ENCODE assay signal across 11 mouse cellular contexts in the genomic region with DNA sequence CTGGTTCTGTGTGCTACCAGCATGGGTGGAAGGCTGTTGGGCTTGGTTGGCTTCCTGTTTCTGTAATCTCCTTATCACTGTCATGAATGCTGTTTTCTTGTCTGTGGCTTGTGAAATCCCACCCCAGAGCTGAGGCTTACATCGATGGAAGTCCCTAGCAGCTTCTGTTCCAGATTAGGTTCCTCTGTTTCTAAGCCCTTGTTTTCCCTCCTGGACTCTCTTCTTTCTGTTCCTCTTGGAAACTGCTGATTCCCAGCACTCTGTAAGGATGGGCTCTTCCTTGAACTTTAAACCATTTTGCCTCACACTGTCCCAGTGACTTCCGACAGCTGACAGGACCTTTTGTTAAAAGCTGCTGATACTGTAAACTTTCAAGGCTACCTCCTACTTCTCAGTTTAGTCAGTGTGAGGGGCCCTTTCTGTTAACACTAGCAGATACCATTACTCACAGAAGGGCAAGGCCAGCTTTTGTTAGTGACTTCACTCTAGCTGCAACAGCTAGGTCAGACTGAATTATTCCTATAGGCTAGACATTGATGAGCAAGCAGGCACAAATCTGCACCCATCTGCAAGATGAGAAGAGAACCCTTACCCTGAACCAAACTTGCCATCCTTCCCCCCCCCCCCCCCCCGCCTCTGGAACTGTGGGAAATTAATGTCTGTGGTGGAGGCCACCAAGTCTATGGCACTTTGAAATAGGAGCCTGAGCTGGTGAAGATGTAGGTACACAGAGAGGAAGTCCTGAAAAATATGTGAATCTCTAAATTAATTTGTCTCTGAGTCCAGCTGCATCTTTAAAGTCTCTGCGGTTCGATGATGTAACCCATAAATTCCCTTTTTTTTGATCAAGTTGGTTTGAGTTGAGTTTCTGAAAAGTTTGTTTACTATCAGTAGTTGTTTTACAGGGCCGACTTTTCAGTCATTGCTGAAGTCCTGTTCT. TPM values are rescaled to one million over a fixed set of nuclear protein-coding genes. Genes with fewer than 3 reads are reported as not detected.
DNase-seq lines count a peak whose midpoint lies in the region; ATAC-seq and TF ChIP-seq lines count a peak whose summit lies in the region.
"Had no signal": no experiment of that assay in that cellular context is flagged by ENCODE, and none has a peak within 500 bp of the region (broad histone marks: within the 10 kb centered on the region; RNA-seq: fewer than 3 reads in every experiment).

No protein-coding gene starts in this region.

- no peaks in the 10 kb centered on the region for H3K27me3 ChIP-seq in midbrain, embryonic 15.5 days (replicated peaks)

- no peak overlapping the region for H3K4me2 ChIP-seq in midbrain, embryonic 15.5 days

- H3K27ac ChIP-seq in ES-E14 (ENCODE audit: insufficient read depth, low read depth, low read length, poor library complexity, severe bottlenecking), result no peak overlapping the region
- H3K27ac ChIP-seq in midbrain, embryonic 15.5 days, result no peak overlapping the region
- H3K27ac ChIP-seq: kidney, postnatal 0 days had no signal

- H3K9ac ChIP-seq in ES-E14 (ENCODE audit: insufficient read depth, low read depth, low read length, poor library complexity, severe bottlenecking), result no peak overlapping the region
- H3K9ac ChIP-seq in midbrain, embryonic 15.5 days, result no peak overlapping the region
- H3K9ac ChIP-seq: forebrain, postnatal 0 days had no signal

- 76% methylated on average over 6 of the region's 6 CpGs for WGBS in midbrain, embryonic 15.5 days

- H3K36me3 ChIP-seq in ES-E14 (ENCODE audit: control insufficient read depth, insufficient read depth, low read length, poor library complexity, severe bottlenecking), result peaks cover 34% of the 10 kb centered on the region
- H3K36me3 ChIP-seq in midbrain, embryonic 15.5 days (replicated peaks), result no peaks in the 10 kb centered on the region

- peak; percentile 42 for DNase-seq in layer of hippocampus, adult 11-12 months (ENCODE audit: low spot score)
- no peak for DNase-seq in layer of hippocampus, postnatal 25 days (ENCODE audit: extremely low spot score in 1 of 2, low spot score in 1 of 2)
- DNase-seq in ES-E14 (ENCODE audit: low read depth, low spot score), result peak; percentile 20
- DNase-seq in natural killer cell, adult 2 months (ENCODE audit: low spot score in 2 of 2), result peak; percentile 55 to 60
- no peak for DNase-seq in right cerebral cortex, adult 2 months (ENCODE audit: low spot score in 2 of 2)
- no peak for DNase-seq in kidney, adult 18-20 months
- DNase-seq: cerebellum, postnatal 10 days; forebrain, postnatal 0 days had no signal

- H3K4me3 ChIP-seq in ES-E14 (ENCODE audit: insufficient read depth in 1 of 2, low read depth in 1 of 2, low read length in 2 of 2, poor library complexity in 1 of 2, severe bottlenecking in 1 of 2), result no peak overlapping the region
- H3K4me3 ChIP-seq in midbrain, embryonic 15.5 days, result no peak overlapping the region

- in situ Hi-C loops in ES-E14 (cut with MboI; ENCODE audit: low sequenced_read_pairs in 2 of 2, unreplicated experiment in 2 of 2), result no loop called here

- ATAC-seq in inflammation-experienced regulatory T-cells, adult 6 months, result peak; percentile 18
- no peak for ATAC-seq in midbrain, embryonic 15.5 days (replicated peaks)
- ATAC-seq: forebrain, postnatal 0 days had no signal

- H3K4me1 ChIP-seq in ES-E14 (ENCODE audit: control insufficient read depth in 2 of 2, insufficient read depth in 2 of 2, low read length in 2 of 2, poor library complexity in 1 of 2), result no peaks in the 10 kb centered on the region
- H3K4me1 ChIP-seq in midbrain, embryonic 15.5 days, result no peaks in the 10 kb centered on the region

- H3K9me3 ChIP-seq in ES-E14 (ENCODE audit: control insufficient read depth, insufficient read depth, low read depth, low read length), result peaks cover 85% of the 10 kb centered on the region
- H3K9me3 ChIP-seq in midbrain, embryonic 15.5 days, result no peaks in the 10 kb centered on the region

TF ChIP-seq in ES-E14, 5 proteins besides CTCF, POLR2A, EP300 and RAD21:
- TF ChIP-seq CHD2 (IDR thresholded peaks at IDR 0.05; ENCODE audit: low read depth, low read length), result no peak
- TF ChIP-seq ZNF384 (IDR thresholded peaks at IDR 0.05; ENCODE audit: low read depth, low read length), result no peak
- TF ChIP-seq HCFC1 (IDR thresholded peaks at IDR 0.05; ENCODE audit: borderline replicate concordance, insufficient read depth, low read length), result no peak
- TF ChIP-seq ZC3H11A (IDR thresholded peaks at IDR 0.05; ENCODE audit: borderline replicate concordance, low read depth, low read length), result no peak
- no peak for TF ChIP-seq MAFK (IDR thresholded peaks at IDR 0.05; ENCODE audit: insufficient read depth, low read depth, low read length)

RNA-seq across cellular contexts. Expression of gene Ccr1, which starts 36.5 kb away (rescaled TPM):
- total RNA-seq in layer of hippocampus, postnatal 25 days (2021), result under 1 TPM; 0.28 to 0.37 TPM
- not detected in 2 replicates for total RNA-seq in ES-E14 (2012; rRNA removed)
- 1 to 10 TPM in 2 of 3 experiments, under 1 TPM in 1; 0.20 to 3.1 (median 1.7) TPM for polyA plus RNA-seq in inflammation-experienced regulatory T-cells, adult 6 months (2017; shearing (Covaris generic))
- 0.84 and 1.0 TPM in 2 replicates for polyA plus RNA-seq in midbrain, embryonic 15.5 days (2015; fragmentation: Nextera tagmentation; extraction: Ambion mirVana)

RNA-seq across cellular contexts. Expression of gene Ccr1l1, which starts 46.2 kb away (rescaled TPM):
- total RNA-seq in layer of hippocampus, postnatal 25 days (2021), result not detected
- total RNA-seq in ES-E14 (2012; rRNA removed), result not detected in 2 replicates
- not detected for polyA plus RNA-seq in inflammation-experienced regulatory T-cells, adult 6 months (2017; shearing (Covaris generic))
- polyA plus RNA-seq in midbrain, embryonic 15.5 days (2015; fragmentation: Nextera tagmentation; extraction: Ambion mirVana), result not detected in 2 replicates
- total RNA-seq: forebrain, postnatal 0 days had no signal
- polyA plus RNA-seq: forebrain, postnatal 0 days; kidney, postnatal 0 days had no signal

Comparison
In these comparisons a context has a peak if more than half of its experiments do, and no peak if none do; other contexts are left out.
1. DNase-seq: peak in layer of hippocampus, adult 11-12 months (single experiment), ES-E14 (single experiment) and natural killer cell, adult 2 months (2 of 2); none in layer of hippocampus, postnatal 25 days (0 of 2), right cerebral cortex, adult 2 months (0 of 2) and kidney, adult 18-20 months (single experiment).